Mouse (Mus musculus) CH12.LX (cell line): Measurements from ENCODE around the gene Ggt5. TPM values are rescaled to one million over a fixed set of nuclear protein-coding genes. Genes with fewer than 3 reads are reported as not detected.

ENCODE experiments used
- DNase-seq: peaks from one replicate; pipeline ENCODE4 v3.0.0-alpha.2; 2013; ENCODE audit errors: extremely low read depth
- H3K27ac ChIP-seq: 2 replicates; pipeline ENCODE4 v1.5.1; 2012; ENCODE audit warnings: low read depth, mild to moderate bottlenecking, control low read depth, moderate library complexity; ENCODE audit not compliant: insufficient read depth
- H3K27me3 ChIP-seq: replicated peaks from 2 replicates; pipeline ENCODE3; 2012; ENCODE audit warnings: inconsistent platforms
- H3K36me3 ChIP-seq, 2 experiments: replicated peaks in 1 of 2; 2 replicates each; pipeline versions ENCODE3 to v1.6.1; 2012; ENCODE audit warnings: inconsistent platforms in 1 of 2, low read length in 1 of 2, mild to moderate bottlenecking in 1 of 2, mixed read lengths in 1 of 2, moderate library complexity in 1 of 2; ENCODE audit not compliant: control insufficient read depth in 1 of 2, insufficient read depth in 1 of 2
- H3K4me1 ChIP-seq, 2 experiments: 2 replicates each; pipeline ENCODE4 v1.6.1; 2012; ENCODE audit warnings: inconsistent platforms in 1 of 2, moderate library complexity in 1 of 2; ENCODE audit not compliant: insufficient read depth in 2 of 2, control insufficient read depth in 1 of 2
- H3K4me2 ChIP-seq: 2 replicates; pipeline ENCODE4 v1.6.1; 2012; ENCODE audit warnings: low read depth, mild to moderate bottlenecking, control low read depth; ENCODE audit not compliant: poor library complexity, insufficient read depth, severe bottlenecking
- H3K4me3 ChIP-seq, 3 experiments: fragments of 150-350 bp in 1 of 3; sonication (generic) in 1 of 3; replicated peaks in 1 of 3; 2 replicates each; pipeline versions ENCODE3 to v1.5.1; 2011 to 2012; ENCODE audit warnings: low read depth in 2 of 3, low read length in 2 of 3, mild to moderate bottlenecking in 2 of 3, moderate library complexity in 2 of 3, control low read depth in 1 of 3, improper control_type of control experiment in 1 of 3, inconsistent platforms in 1 of 3, mixed read lengths in 1 of 3; ENCODE audit not compliant: poor library complexity in 1 of 3
- H3K79me2 ChIP-seq: replicated peaks from 2 replicates; pipeline ENCODE4 v1.6.1; 2012; ENCODE audit warnings: mild to moderate bottlenecking, moderate library complexity; ENCODE audit not compliant: control insufficient read depth, poor library complexity, insufficient read depth, severe bottlenecking; ENCODE audit errors: extremely low read depth
- H3K9ac ChIP-seq: 2 replicates; pipeline ENCODE4 v1.6.1; 2012; ENCODE audit warnings: low read depth, mild to moderate bottlenecking, control low read depth, moderate library complexity; ENCODE audit not compliant: insufficient read depth
- H3K9me3 ChIP-seq: replicated peaks from 2 replicates; pipeline ENCODE3; 2012; ENCODE audit warnings: low read length, inconsistent platforms, mixed read lengths
- BHLHE40 ChIP-seq: IDR thresholded peaks from 2 replicates; pipeline ENCODE4 v1.6.1; 2011; ENCODE audit warnings: mild to moderate bottlenecking, low read depth, low read length, improper control_type of control experiment
- EP300 ChIP-seq: IDR thresholded peaks from 2 replicates; pipeline ENCODE4 v1.6.1; 2011; ENCODE audit warnings: low read length, improper control_type of control experiment
- ETS1 ChIP-seq: conservative IDR thresholded peaks from 2 replicates; pipeline ENCODE4 v1.6.1; 2012; ENCODE audit warnings: low read depth, mild to moderate bottlenecking, inconsistent platforms, low read length, improper control_type of control experiment, moderate library complexity
- HCFC1 ChIP-seq: IDR thresholded peaks from 2 replicates; pipeline ENCODE4 v1.6.1; 2012; ENCODE audit warnings: low read depth, mild to moderate bottlenecking, inconsistent platforms, low read length, improper control_type of control experiment
- IRF4 ChIP-seq: IDR thresholded peaks from 2 replicates; pipeline ENCODE4 v1.6.1; 2014; ENCODE audit warnings: low read depth, mild to moderate bottlenecking, inconsistent platforms, low read length, improper control_type of control experiment
- JUND ChIP-seq: conservative IDR thresholded peaks from 2 replicates; pipeline ENCODE4 v1.6.1; 2011; ENCODE audit warnings: low read depth, low read length, improper control_type of control experiment
- KAT2A ChIP-seq: IDR thresholded peaks from 2 replicates; pipeline ENCODE4 v1.6.1; 2012; ENCODE audit warnings: low read length, improper control_type of control experiment, inconsistent platforms; ENCODE audit not compliant: insufficient replicate concordance
- MYC ChIP-seq: IDR thresholded peaks from 2 replicates; pipeline ENCODE4 v1.6.1; 2011; ENCODE audit warnings: low read depth, mild to moderate bottlenecking, improper control_type of control experiment, low read length
- NELFE ChIP-seq: IDR thresholded peaks from 2 replicates; pipeline ENCODE4 v1.6.1; 2011; ENCODE audit warnings: low read depth, low read length, improper control_type of control experiment
- RAD21 ChIP-seq: IDR thresholded peaks from 2 replicates; pipeline ENCODE4 v1.6.1; 2011; ENCODE audit warnings: low read depth, mild to moderate bottlenecking, low read length, improper control_type of control experiment, moderate library complexity
- SIN3A ChIP-seq: IDR thresholded peaks from 2 replicates; pipeline ENCODE4 v1.6.1; 2012; ENCODE audit warnings: low read length, improper control_type of control experiment, inconsistent platforms
- TBP ChIP-seq: conservative IDR thresholded peaks from 2 replicates; pipeline ENCODE4 v1.6.1; 2011; ENCODE audit warnings: low read depth, low read length, improper control_type of control experiment
- UBTF ChIP-seq: IDR thresholded peaks from 2 replicates; pipeline ENCODE4 v1.6.1; 2012; ENCODE audit warnings: low read depth, mild to moderate bottlenecking, inconsistent platforms, low read length, improper control_type of control experiment, moderate library complexity
- USF1 ChIP-seq: IDR thresholded peaks from 2 replicates; pipeline ENCODE4 v1.6.1; 2014; ENCODE audit warnings: low read depth, mild to moderate bottlenecking, inconsistent platforms, low read length, improper control_type of control experiment
- USF2 ChIP-seq: conservative IDR thresholded peaks from 2 replicates; pipeline ENCODE4 v1.6.1; 2011; ENCODE audit warnings: low read depth, low read length, improper control_type of control experiment
- ZKSCAN1 ChIP-seq: IDR thresholded peaks from 2 replicates; pipeline ENCODE4 v1.6.1; 2012; ENCODE audit warnings: low read depth, inconsistent platforms, low read length, improper control_type of control experiment, borderline replicate concordance
- ZMIZ1 ChIP-seq: IDR thresholded peaks from 2 replicates; pipeline ENCODE4 v1.6.1; 2012; ENCODE audit warnings: low read depth, mild to moderate bottlenecking, inconsistent platforms, low read length, improper control_type of control experiment
- ZNF384 ChIP-seq: IDR thresholded peaks from 2 replicates; pipeline ENCODE4 v1.6.1; 2012; ENCODE audit warnings: low read depth, low read length, improper control_type of control experiment, inconsistent platforms
- dilution Hi-C: fragments of 300-500 bp; cut with MboI; formaldehyde crosslinking; loops from 2 replicates; pipeline ENCODE4 v1.14.3; 2020; ENCODE audit warnings: low sequenced_read_pairs; ENCODE audit not compliant: extremely low pct_unique_long_range_greater_than_20kb, extremely low pct_ligation_motif_present
- in situ Hi-C: fragments of 300-500 bp; cut with MboI; formaldehyde crosslinking; loops from 3 replicates; pipeline ENCODE4 v1.14.3; 2019; ENCODE audit warnings: low sequenced_read_pairs, low pct_ligation_motif_present, low pct_unique_long_range_greater_than_20kb, mixed read lengths
- polyA plus RNA-seq: library from polyadenylated mRNA; unstranded; fragments of >175 nt; gene quantifications from 2 replicates; pipeline ENCODE4 v1.2.1, GENCODE M21; 2012; ENCODE audit warnings: low read depth; ENCODE audit not compliant: insufficient read length
- total RNA-seq, 2 experiments: library from RNA; depleted of rRNA; stranded (reverse); fragments of 300-350 nt in 1 of 2; fragments of >200 nt in 1 of 2; gene quantifications; 2 replicates each; pipeline ENCODE4 v1.2.3; 2012 to 2014

The Ggt5 gene
- total and polyA plus RNA-seq, 3 experiments: not detected

GRCm38 (mm10) chr10:75552701-75553450, 36.3 kb upstream of the Ggt5 start:
- Histone ChIP-seq H3K9ac (no peak overlapping the region), H3K4me1 (peaks cover 4 to 18% of the 10 kb centered on the region in 2 experiments; a peak in 3 of 4 replicates), H3K27me3 (no peaks in the 10 kb centered on the region), H3K79me2 (no peaks in the 10 kb centered on the region), H3K4me3 (no peak overlapping the region), H3K4me2 (no peak overlapping the region), H3K9me3 (no peaks in the 10 kb centered on the region), H3K36me3 (no peaks in the 10 kb centered on the region), H3K27ac (no peak overlapping the region)
- TF ChIP-seq ZMIZ1 (no peak), ZNF384 (no peak), KAT2A (no peak), JUND (no peak), ZKSCAN1 (no peak), EP300 (no peak), MYC (no peak), RAD21 (no peak), NELFE (no peak), UBTF (no peak), BHLHE40 (no peak), ETS1 (no peak)
- no peak for DNase-seq
- in situ Hi-C loops: no loop called here
- dilution Hi-C loops: no loop called here

- in situ Hi-C loops: no loop called here
- no peak overlapping the region for H3K9ac ChIP-seq
- H3K27ac ChIP-seq: no peak overlapping the region
- no peaks in the 10 kb centered on the region for H3K79me2 ChIP-seq
- no peak overlapping the region for H3K4me2 ChIP-seq
- no peaks in the 10 kb centered on the region for H3K9me3 ChIP-seq
- no peak for DNase-seq
- H3K4me3 ChIP-seq: no peak overlapping the region
- peaks cover 3% of the 10 kb centered on the region for H3K27me3 ChIP-seq
- dilution Hi-C loops: no loop called here
- TF ChIP-seq UBTF: no peak
- no peak for TF ChIP-seq USF1
- no peak for TF ChIP-seq TBP
- no peak for TF ChIP-seq IRF4
- TF ChIP-seq HCFC1: no peak
- TF ChIP-seq MYC: no peak
- TF ChIP-seq JUND: no peak
- no peak for TF ChIP-seq SIN3A
- TF ChIP-seq USF2: no peak
- peaks cover 11 to 27% of the 10 kb centered on the region in 2 experiments for H3K4me1 ChIP-seq
- H3K36me3 ChIP-seq: no peaks in the 10 kb centered on the region
Observed at GRCm38 (mm10) chr10:75554090-75554489, 35.0 kb upstream of the Ggt5 start.
